Mouse (Mus musculus): Measurements from ENCODE around the gene Dnlz. TPM values are rescaled to one million over a fixed set of nuclear protein-coding genes. Genes with fewer than 3 reads are reported as not detected.

Gene Dnlz
- total RNA-seq, 2 experiments from 2014 or later: 18.2 to 19.5 TPM

GRCm38 (mm10) chr2:26325386-26326181 is 26.3 kb downstream of the Dnlz start:
- intact Hi-C loops (cut with DNase I): loop anchor here (5.0 kb wide), 1 partner anchor 237 kb away; no protein-coding TSS in a partner anchor
- peak in 1 of 2 experiments; percentile 42 for DNase-seq

DNA sequence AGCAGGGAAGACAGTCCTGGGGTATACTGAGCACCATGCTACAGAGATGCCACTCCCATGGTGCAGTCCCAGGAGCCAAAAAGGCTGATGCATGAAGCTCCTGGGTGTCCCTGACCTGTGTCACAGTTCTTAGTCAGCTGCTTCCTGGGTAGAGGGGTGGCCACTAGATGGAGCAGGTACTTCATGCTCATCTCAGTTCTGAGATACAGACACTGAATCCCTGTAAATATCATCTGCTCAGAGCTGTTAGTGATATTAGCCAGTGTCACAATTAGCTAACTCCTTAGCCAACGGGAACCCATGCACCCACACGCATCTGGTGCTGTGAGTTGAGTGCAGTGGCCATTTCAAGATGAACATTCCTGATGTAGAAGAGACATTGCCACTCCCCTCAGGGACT is 27.0 kb downstream of the Dnlz start:
- intact Hi-C loops (cut with DNase I): loop anchor here (5.0 kb wide), 1 partner anchor 237 kb away; no protein-coding TSS in a partner anchor
- no peak for DNase-seq

DNA sequence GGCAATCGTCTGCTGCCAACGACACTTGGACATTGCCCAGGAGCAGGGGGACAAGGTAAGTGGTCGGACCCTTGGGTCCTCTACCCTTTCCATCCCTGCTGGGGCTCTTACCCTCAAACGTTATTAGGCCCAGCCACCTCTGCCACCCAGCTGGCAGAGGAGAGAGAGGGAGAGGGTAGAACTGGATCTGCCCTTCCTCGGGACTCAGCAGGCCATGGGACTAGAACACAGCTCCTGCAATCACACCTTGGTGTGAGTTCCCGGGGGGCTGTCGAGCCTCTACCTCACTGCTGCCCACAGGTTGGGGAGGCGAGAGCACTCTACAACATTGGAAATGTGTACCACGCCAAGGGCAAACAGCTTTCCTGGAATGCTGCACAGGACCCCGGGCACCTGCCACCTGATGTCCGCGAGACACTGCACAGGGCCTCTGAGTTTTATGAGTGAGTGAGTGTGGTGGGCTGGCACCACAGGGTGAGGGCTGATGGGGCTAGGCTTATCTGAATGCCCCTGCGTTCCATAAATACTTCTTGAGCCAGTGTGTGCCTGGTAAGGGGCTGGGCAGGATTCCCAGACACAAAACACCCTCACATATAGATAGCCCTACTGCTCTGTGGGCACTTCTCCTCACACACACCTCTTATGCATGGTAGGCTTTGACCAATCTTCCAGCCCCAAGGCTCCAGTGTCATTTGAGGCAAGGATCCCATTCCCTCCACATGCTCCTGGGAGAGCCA is 28.2 kb downstream of the Dnlz start:
- DNase-seq: no peak
- intact Hi-C loops (cut with DNase I): no loop called here

DNA sequence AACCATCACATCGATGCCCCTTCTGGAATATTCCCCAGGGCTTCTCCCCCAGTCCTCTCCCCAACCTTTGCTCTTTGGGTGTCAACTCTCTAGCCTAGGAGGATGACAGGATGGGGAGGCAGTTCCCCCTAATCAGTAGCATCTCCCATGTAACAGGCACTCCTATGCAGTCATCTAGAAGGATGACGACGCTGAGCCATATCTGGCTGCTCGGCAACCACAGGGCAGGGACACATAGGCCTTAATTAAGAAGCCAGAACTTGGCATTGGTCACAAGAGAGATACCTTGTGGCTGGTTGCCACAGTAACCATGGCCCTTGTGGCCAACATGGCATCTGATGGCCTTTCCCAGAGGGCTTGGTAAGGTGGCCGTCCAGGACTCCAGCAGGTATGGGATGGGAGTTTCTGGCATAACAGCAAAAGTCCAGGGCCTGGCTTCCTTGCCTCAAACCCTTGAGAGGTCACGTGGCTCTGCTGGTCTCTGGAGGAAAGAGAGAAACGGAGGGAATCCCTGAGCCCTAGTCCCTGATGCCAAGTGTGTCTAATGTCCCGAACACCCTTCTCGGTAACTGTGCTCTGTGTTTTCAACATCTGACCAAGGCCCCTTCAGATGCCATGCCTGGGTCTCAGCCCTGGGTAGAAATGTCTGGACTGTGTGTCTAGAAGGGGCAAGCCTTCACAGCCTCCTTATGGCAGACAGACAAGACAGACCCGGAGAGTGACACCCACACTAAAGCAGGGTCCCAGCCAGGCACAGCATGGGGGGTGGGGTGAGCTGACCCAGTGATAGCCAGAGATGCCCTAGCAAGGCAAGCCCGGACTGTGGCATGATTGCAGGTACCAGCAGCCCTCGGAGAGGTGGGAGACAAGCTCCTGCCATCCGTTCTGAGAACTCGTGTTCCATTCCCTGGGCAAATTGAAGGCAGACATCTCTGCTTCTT is 31.4 kb downstream of the Dnlz start:
- DNase-seq: no peak
- intact Hi-C loops (cut with DNase I): no loop called here

- intact Hi-C loops (cut with DNase I): no loop called here
- no peak for DNase-seq
These were observed 32.2 kb downstream of the Dnlz start for GRCm38 (mm10) chr2:26319519-26320244.

- DNase-seq: no peak
- intact Hi-C loops (cut with DNase I): no loop called here
These were observed 32.8 kb downstream of the Dnlz start for GRCm38 (mm10) chr2:26319109-26319508.

DNA sequence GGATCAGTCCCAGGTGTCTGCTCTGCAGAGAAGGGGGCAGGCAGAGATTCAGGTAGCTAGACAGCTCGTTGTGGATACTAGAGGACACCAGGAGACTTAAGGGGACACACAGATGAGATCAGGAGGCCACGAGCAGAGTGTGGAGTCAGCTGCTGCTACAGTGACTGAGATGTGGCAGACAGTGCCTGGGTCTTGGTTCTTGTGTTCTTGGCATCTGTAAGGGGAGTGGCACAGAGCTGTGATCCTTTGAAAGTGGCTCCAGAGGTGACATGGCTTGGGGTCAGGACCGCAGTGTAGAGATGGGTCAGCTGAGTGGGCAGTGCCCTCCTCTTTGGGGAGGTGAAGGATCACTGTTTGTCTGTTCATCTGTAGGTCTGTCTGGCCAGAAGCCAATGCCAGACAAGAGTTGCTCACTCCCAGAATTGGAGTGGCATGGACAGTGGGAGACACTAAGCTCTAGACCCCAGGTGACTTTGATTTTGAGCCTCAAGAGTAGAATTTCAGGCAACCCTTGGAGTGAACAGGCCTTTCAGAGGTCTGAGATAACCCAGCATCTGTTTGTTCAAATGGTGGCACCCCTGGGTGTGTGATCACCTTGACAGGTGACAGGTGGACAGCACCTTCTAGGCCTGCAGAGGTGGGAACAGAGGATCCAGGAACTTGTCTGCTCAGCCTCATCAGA is 33.8 kb downstream of the Dnlz start:
- intact Hi-C loops (cut with DNase I): no loop called here
- DNase-seq: no peak

DNA sequence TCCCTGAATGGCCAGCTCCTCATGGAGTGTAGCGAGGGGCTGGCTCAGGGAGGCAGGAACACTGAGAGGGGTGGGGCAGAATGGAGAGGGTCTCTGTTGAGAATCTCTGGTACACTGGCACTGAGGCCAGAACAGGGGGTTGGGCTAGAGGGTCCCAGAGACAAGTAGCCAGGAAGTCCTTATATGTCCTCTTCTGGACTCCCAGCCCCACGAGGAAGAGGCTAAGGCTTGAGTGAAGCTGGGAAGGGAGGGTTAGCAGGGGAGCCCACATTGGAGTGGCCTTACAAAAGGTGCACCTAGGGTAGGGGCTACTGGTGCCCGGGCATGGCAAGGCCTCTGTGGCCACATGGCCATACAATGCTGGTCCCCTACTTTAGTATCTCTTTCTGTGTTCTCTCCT is 34.5 kb downstream of the Dnlz start:
- intact Hi-C loops (cut with DNase I): no loop called here
- no peak for DNase-seq

GRCm38 (mm10) chr2:26316576-26317246 is 35.2 kb downstream of the Dnlz start:
- no peak for DNase-seq
- intact Hi-C loops (cut with DNase I): no loop called here

GRCm38 (mm10) chr2:26315925-26316311 is 36.0 kb downstream of the Dnlz start:
- intact Hi-C loops (cut with DNase I): no loop called here
- peak in 1 of 2 experiments; percentile 49 for DNase-seq

GRCm38 (mm10) chr2:26315072-26315924 is 36.6 kb downstream of the Dnlz start, which contains the start of gene Gpsm1:
Gpsm1 (plus strand) TSS chr2:26315515.
- intact Hi-C loops (cut with DNase I): no loop called here
- peak; percentile 76 to 83 for DNase-seq

GRCm38 (mm10) chr2:26314281-26315071 is 37.4 kb downstream of the Dnlz start:
- intact Hi-C loops (cut with DNase I): no loop called here
- DNase-seq: peak; percentile 59 to 63

DNA sequence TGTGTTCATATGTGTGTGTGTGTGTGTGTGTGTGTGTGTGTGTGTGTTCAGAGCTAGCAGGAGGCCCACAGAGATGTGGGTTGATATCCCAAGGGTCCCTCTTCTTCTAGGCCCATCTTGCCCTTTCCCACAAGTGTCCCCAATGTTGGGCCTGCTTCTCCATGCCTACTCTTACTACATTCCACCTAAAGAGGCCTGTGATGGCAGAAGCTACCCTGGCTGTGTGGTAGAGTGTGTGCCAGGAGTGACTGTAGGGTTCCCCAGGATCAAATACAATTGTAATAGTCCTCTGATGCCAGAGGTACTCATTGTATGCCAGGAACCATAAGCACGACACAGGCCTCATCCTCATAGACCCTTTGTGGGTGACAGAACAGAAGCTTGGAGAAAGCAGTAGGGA is 38.5 kb downstream of the Dnlz start:
- intact Hi-C loops (cut with DNase I): no loop called here
- DNase-seq: no peak

DNA sequence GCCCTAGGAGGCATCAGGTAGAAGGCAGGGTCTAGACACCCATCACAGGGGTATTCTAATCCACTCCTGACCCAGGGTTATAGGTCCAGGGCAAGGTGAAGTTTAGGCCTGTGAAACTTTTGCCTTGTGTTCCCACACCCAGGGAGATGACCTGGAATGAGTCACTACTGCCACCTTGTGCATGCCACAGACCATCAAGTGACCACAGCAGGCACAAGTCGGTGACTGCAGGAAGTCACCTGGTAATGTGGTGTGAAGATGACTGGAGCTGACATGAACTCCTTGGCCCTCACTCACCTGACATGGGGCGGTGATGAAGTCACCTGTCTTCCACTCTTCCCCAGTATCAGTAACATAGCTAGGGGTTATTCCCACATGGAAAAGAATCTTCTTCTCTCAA is 39.1 kb downstream of the Dnlz start:
- intact Hi-C loops (cut with DNase I): no loop called here
- no peak for DNase-seq

GRCm38 (mm10) chr2:26311936-26312335 is 40.0 kb downstream of the Dnlz start:
- no peak for DNase-seq
- intact Hi-C loops (cut with DNase I): no loop called here

DNA sequence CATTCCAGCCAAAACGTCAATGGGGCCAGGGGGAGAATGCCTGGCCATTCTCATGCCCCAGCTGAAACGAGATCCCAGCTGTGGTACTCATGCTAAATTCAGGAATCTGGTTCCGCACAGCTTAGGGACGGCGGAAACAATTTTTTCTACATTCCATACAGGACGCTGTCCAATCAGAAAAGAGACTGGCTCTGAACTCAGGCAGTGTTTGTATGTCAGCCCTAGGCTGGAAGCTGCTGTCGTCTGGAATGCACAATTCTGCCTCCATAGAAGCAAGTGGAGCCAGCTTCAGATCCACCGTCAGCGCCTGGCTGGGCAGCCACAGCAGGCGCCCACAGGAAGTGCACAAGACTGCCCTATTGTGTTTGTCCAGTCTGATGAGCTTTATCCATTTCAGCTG is 42.2 kb downstream of the Dnlz start:
- intact Hi-C loops (cut with DNase I): no loop called here
- no peak for DNase-seq

- intact Hi-C loops (cut with DNase I): no loop called here
- DNase-seq: no peak
These were observed 45.2 kb downstream of the Dnlz start for GRCm38 (mm10) chr2:26306702-26307101.
